Mouse (Mus musculus) gastrocnemius, postnatal 36 days (tissue): Measurements from ENCODE around the gene Hoxa1. TPM values are rescaled to one million over a fixed set of nuclear protein-coding genes. Genes with fewer than 3 reads are reported as not detected.

Experiments used
- DNase-seq, 2 experiments: peaks; one replicate each; pipeline ENCODE4 v3.0.0; 2022
- intact Hi-C: fragments of 180-260 bp; cut with DNase I; formaldehyde crosslinking; loops from one replicate; pipeline ENCODE4 v1.15.1; 2025
- total RNA-seq, 2 experiments: library from RNA; stranded (reverse); gene quantifications; 2 replicates each; pipeline ENCODE4 v1.2.3; 2021

Hoxa1 gene
- total RNA-seq, 2 experiments from 2014 or later = 0.13 to 0.15 TPM

GRCm38 (mm10) chr6:52123673-52124072 lies 34.4 kb downstream of the Hoxa1 start:
- intact Hi-C loops = no loop called here
- no peak for DNase-seq

- intact Hi-C loops = no loop called here
Observed at GRCm38 (mm10) chr6:52121173-52121572, 36.9 kb downstream of the Hoxa1 start.

GRCm38 (mm10) chr6:52118903-52119635 lies 39.0 kb downstream of the Hoxa1 start:
- no peak for DNase-seq
- intact Hi-C loops = no loop called here

More at GRCm38 (mm10) chr6:52121173-52121572, 36.9 kb downstream of the Hoxa1 start:
- no peak for DNase-seq

- DNase-seq = no peak
- intact Hi-C loops = no loop called here
Observed at GRCm38 (mm10) chr6:52115899-52116298, 42.2 kb downstream of the Hoxa1 start.

- intact Hi-C loops = no loop called here
- no peak for DNase-seq
Observed at GRCm38 (mm10) chr6:52111846-52112245, 46.3 kb downstream of the Hoxa1 start.

- no peak for DNase-seq
- intact Hi-C loops = no loop called here
Observed at GRCm38 (mm10) chr6:52107400-52107799, 50.7 kb downstream of the Hoxa1 start.

- no peak for DNase-seq
- intact Hi-C loops = no loop called here
Observed at GRCm38 (mm10) chr6:52106716-52107115, 51.4 kb downstream of the Hoxa1 start.

- intact Hi-C loops = no loop called here
Observed at GRCm38 (mm10) chr6:52106178-52106577, 51.9 kb downstream of the Hoxa1 start.

More at GRCm38 (mm10) chr6:52106178-52106577, 51.9 kb downstream of the Hoxa1 start:
- no peak for DNase-seq

Other genes with a start within 250 kb of the Hoxa1 start
- 1 to 10 TPM; 2.1 to 3.6 TPM for gene Skap2, start 145.8 kb downstream of the Hoxa1 start, total RNA-seq
- gene Hoxa2, start 6.5 kb upstream of the Hoxa1 start, total RNA-seq = under 1 TPM in 1 of 2 experiments, not detected in 1; 0.22 TPM
- not detected for gene 5730596B20Rik, start 19.2 kb upstream of the Hoxa1 start, total RNA-seq
- gene Hoxa4, start 33.4 kb upstream of the Hoxa1 start, total RNA-seq = 1 to 10 TPM; 2.0 TPM
- 1 to 10 TPM; 1.6 to 2.0 TPM for gene Hoxa5, start 46.3 kb upstream of the Hoxa1 start, total RNA-seq
- gene Hoxa6, start 50.4 kb upstream of the Hoxa1 start, total RNA-seq = 1 to 10 TPM; 1.3 to 1.8 TPM
- gene Hoxa3, start 55.0 kb upstream of the Hoxa1 start, total RNA-seq = 1 to 10 TPM; 1.9 to 2.2 TPM
- under 1 TPM in 1 of 2 experiments, not detected in 1; 0.71 TPM for gene Gm28308, start 55.0 kb upstream of the Hoxa1 start, total RNA-seq
- gene Hoxa7, start 63.5 kb upstream of the Hoxa1 start, total RNA-seq = 1 to 10 TPM; 3.7 to 4.0 TPM
- gene Hoxa9, start 72.8 kb upstream of the Hoxa1 start, total RNA-seq = 1 to 10 TPM; 3.9 to 6.8 TPM
- gene Hoxa10, start 82.5 kb upstream of the Hoxa1 start, total RNA-seq = 10 to 100 TPM; 13.6 to 16.9 TPM
- 1 to 10 TPM; 2.0 to 2.7 TPM for gene Hoxa11, start 87.5 kb upstream of the Hoxa1 start, total RNA-seq
- gene Hoxa13, start 102.6 kb upstream of the Hoxa1 start, total RNA-seq = 1 to 10 TPM; 2.4 to 3.6 TPM
- gene Evx1, start 155.2 kb upstream of the Hoxa1 start, total RNA-seq = not detected